Mouse (Mus musculus): ENCODE data around the gene Rabgef1. TPM values are rescaled to one million over a fixed set of nuclear protein-coding genes. Genes with fewer than 3 reads are reported as not detected.

Rabgef1 gene
- polyA plus RNA-seq, 1 experiment from 2014 or later, result 32.8 TPM

DNA sequence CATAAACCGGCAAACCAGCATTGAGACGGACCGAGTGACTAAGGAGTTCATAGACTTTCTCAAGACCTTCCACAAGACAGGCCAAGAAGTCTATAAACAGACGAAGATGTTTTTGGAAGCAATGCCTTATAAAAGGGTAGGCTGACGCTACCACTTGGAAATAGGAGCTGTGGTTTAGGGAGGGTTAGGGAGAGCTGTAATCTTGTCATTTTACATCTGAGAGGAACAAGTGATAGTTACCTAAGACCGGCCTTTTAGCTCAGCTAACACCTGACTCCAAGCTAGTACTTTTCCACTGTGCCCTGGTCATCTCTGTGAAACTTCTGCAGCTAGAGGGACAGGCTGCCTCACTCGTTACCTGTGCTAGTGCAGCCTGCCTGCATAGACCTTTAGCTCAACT is 26.4 kb downstream of the Rabgef1 start:
- no peak overlapping the region for H3K4me2 ChIP-seq
- peaks cover 59% of the 10 kb centered on the region for H3K36me3 ChIP-seq (ENCODE audit: poor library complexity, severe bottlenecking)
- no peak for ATAC-seq
- 92% methylated on average over 7 of the region's 7 CpGs for WGBS
- no peak overlapping the region for H3K27ac ChIP-seq
- H3K4me3 ChIP-seq, result no peak overlapping the region
- no peaks in the 10 kb centered on the region for H3K27me3 ChIP-seq
- no peaks in the 10 kb centered on the region for H3K4me1 ChIP-seq
- H3K9me3 ChIP-seq (replicated peaks), result no peaks in the 10 kb centered on the region
- H3K9ac ChIP-seq, result no peak overlapping the region

DNA sequence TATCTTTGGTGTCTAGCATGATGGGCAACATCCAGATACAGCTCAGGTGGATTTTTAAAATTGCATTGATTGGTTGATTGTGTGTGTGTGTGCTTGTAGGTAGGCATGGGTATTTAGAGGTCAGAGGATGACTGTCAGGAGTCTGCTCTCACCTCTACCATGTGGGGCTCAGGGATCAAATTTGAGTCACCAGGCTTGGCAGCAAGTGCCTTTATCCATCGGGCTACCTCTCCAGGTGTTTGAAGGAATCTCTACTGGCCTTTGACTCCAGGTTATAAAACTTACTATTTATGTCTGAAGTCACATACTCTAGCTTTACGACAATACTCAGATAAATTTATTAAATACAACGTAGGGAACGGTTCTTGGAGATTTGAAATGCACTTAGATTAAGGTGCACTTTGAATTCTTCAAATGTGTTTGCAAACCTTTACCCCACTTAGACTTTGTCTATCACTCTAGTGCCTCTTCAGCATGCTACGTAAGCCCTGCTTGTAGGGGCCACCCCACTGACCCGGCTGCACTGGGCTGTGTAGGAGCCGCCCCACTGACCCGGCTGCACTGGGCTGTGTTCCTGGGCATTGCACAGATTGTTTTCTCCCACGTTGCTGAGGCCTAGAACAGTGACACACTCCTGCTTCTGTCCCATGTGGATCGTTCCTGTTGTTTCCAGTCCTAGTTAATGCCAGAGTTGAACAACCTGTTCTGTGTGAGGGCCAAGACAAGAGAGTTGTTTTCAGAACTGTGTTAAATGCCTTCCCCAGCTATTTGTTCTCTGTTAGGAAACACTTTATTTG is 28.8 kb downstream of the Rabgef1 start:
- H3K4me3 ChIP-seq, result no peak overlapping the region
- no peaks in the 10 kb centered on the region for H3K9me3 ChIP-seq (replicated peaks)
- no peaks in the 10 kb centered on the region for H3K4me1 ChIP-seq
- no peak overlapping the region for H3K4me2 ChIP-seq
- H3K27me3 ChIP-seq, result no peaks in the 10 kb centered on the region
- no peak for ATAC-seq
- peaks cover 35% of the 10 kb centered on the region for H3K36me3 ChIP-seq (ENCODE audit: poor library complexity, severe bottlenecking)
- no peak overlapping the region for H3K9ac ChIP-seq
- H3K27ac ChIP-seq, result no peak overlapping the region
- 89% methylated on average over 10 of the region's 10 CpGs for WGBS

DNA sequence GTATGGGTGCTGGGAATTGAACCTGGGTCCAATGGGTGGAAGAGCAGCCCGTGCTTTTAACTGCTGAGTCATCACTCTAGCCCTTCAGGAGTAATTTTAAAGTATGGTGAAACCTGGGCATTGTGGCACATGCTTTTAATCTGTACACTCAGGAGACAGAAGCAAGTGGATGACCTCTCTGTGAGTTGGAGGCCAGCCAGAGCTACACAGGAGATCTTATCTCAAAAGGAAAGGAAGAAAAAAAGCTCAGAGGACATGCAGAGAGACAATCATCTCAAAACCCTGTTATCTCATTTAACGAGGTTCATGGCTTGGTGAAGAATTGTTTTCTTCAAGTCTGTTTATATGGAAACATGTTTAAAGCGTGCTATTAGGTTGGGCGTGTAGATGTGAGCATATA is 32.4 kb downstream of the Rabgef1 start:
- no peak overlapping the region for H3K4me2 ChIP-seq
- no peak overlapping the region for H3K4me3 ChIP-seq
- H3K9me3 ChIP-seq (replicated peaks), result no peaks in the 10 kb centered on the region
- WGBS, result 86% methylated on average over 4 of the region's 4 CpGs
- H3K36me3 ChIP-seq (ENCODE audit: poor library complexity, severe bottlenecking), result peaks cover 40% of the 10 kb centered on the region
- no peak overlapping the region for H3K27ac ChIP-seq
- no peaks in the 10 kb centered on the region for H3K4me1 ChIP-seq
- ATAC-seq, result no peak
- no peaks in the 10 kb centered on the region for H3K27me3 ChIP-seq
- H3K9ac ChIP-seq, result no peak overlapping the region

DNA sequence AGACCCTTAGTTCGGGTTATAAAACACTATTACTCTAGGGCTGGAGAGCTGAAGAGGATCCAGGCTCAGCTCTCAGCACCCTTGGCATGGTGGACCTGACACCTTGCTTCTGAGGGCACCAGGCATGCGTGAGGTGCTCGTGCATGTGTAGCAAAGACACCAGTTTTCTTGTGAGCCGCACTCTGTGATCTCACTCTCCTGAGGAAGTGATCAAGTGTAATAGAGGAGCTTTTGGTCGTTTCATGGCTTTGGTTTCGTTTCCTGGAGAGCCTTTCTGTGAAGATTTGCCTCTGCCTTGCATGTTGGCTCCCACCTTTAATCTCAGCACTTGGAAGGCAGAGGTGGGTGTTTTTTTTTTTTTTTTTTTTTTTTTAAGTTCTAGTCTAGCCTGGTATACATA is 33.0 kb downstream of the Rabgef1 start:
- no peaks in the 10 kb centered on the region for H3K4me1 ChIP-seq
- H3K27me3 ChIP-seq, result no peaks in the 10 kb centered on the region
- no peak overlapping the region for H3K27ac ChIP-seq
- 87% methylated on average over 6 of the region's 6 CpGs for whole genome bisulfite sequencing
- no peak overlapping the region for H3K4me3 ChIP-seq
- H3K4me2 ChIP-seq, result no peak overlapping the region
- H3K9me3 ChIP-seq (replicated peaks), result no peaks in the 10 kb centered on the region
- peaks cover 42% of the 10 kb centered on the region for H3K36me3 ChIP-seq (ENCODE audit: poor library complexity, severe bottlenecking)
- H3K9ac ChIP-seq, result no peak overlapping the region
- no peak for ATAC-seq

DNA sequence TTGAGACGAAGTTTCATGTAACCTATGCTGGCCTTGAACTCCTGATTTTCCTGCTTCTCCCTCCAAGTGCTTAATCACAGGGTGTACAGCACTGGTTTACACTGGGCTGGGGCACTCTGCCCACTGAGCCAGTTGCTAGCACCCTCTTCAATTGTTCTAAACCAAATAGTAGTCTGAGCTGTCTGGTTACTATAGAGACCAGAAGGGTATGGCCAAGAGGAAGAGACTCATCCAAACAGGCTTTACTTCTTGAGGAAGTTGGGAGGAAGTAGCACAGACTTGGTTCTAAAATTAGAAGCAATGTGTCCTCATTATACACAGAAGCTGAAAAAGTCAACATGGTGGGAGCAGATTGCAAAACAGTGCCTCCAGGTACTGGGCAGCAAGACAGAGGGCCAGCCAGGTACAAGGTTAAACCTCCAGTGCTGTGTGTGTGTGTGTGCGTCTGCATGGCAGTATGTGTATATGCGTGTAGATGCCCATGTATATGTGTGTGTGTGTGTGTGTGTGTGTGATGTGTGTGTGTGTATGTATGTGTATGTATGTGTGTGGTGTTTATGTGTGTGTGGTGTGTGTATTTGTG is 33.9 kb downstream of the Rabgef1 start:
- WGBS, result 94% methylated on average over 3 of the region's 3 CpGs
- no peaks in the 10 kb centered on the region for H3K4me1 ChIP-seq
- no peaks in the 10 kb centered on the region for H3K27me3 ChIP-seq
- H3K4me2 ChIP-seq, result no peak overlapping the region
- H3K9me3 ChIP-seq (replicated peaks), result no peaks in the 10 kb centered on the region
- no peak for ATAC-seq
- H3K4me3 ChIP-seq, result no peak overlapping the region
- H3K36me3 ChIP-seq (ENCODE audit: poor library complexity, severe bottlenecking), result peaks cover 48% of the 10 kb centered on the region
- H3K27ac ChIP-seq, result no peak overlapping the region
- H3K9ac ChIP-seq, result no peak overlapping the region

DNA sequence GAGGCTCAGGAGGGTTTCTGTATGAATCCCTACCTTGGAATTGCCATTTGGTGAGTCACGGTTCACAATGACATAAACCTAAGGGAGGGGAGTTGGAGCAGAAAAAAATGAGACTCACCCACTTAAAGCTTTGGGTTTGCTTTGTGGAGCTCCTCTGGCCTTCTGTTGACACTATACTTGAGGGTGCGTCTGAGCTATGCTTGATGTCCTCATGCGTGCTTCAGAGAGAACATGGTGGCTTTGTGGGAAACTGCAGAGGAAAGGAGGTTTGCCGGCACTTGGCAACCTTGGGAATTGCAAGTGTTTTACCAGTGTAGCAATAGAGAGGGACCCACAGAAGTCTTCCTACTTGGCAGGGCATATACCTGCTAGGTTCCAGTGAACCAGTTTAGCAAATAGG is 35.7 kb downstream of the Rabgef1 start:
- H3K9ac ChIP-seq, result no peak overlapping the region
- no peaks in the 10 kb centered on the region for H3K9me3 ChIP-seq (replicated peaks)
- no peak for ATAC-seq
- H3K27me3 ChIP-seq, result no peaks in the 10 kb centered on the region
- peaks cover 58% of the 10 kb centered on the region for H3K36me3 ChIP-seq (ENCODE audit: poor library complexity, severe bottlenecking)
- H3K4me2 ChIP-seq, result no peak overlapping the region
- H3K4me3 ChIP-seq, result no peak overlapping the region
- no peak overlapping the region for H3K27ac ChIP-seq
- H3K4me1 ChIP-seq, result no peaks in the 10 kb centered on the region
- WGBS, result 90% methylated on average over 4 of the region's 4 CpGs

DNA sequence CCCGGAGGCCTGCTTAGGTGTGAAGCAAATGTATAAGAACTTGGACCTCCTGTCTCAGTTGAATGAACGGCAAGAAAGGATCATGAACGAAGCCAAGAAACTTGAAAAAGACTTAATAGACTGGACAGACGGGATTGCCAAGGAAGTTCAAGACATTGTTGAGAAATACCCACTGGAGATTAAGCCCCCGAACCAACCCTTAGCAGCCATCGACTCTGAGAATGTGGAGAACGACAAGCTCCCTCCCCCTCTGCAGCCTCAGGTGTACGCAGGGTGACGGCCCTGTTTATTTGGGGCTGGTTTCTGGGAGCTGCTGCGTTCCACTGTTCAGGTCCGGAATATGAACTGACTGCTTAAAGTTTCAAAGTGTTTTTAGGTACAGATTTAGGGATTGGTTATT is 41.4 kb downstream of the Rabgef1 start:
- ATAC-seq, result no peak
- no peaks in the 10 kb centered on the region for H3K4me1 ChIP-seq
- H3K9ac ChIP-seq, result no peak overlapping the region
- H3K27ac ChIP-seq, result no peak overlapping the region
- H3K9me3 ChIP-seq (replicated peaks), result no peaks in the 10 kb centered on the region
- no peak overlapping the region for H3K4me3 ChIP-seq
- H3K4me2 ChIP-seq, result no peak overlapping the region
- WGBS, result 92% methylated on average over 11 of the region's 11 CpGs
- no peaks in the 10 kb centered on the region for H3K27me3 ChIP-seq
- peaks cover 65% of the 10 kb centered on the region for H3K36me3 ChIP-seq (ENCODE audit: poor library complexity, severe bottlenecking)

DNA sequence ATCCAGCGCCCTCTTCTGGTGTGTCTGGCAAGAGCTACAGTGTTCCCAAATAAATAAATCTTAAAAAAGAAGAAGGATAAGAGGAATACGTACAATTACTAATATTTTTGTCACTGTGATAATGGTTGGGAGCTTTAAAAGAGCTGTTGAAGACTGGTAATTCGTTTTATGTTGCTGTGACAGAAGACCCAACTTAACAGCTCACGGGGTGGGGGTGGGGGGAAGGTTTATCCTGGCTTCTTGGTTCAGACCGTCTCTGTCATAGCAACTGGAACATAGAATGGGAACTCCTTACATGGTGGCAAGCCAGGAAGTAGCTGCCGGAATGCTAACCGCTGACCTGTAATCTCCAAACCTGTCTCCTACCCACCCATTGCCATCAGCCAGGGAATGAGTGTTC is 45.2 kb downstream of the Rabgef1 start, which contains the start of gene Tmem248:
TSS of gene Tmem248 (plus strand) at position 301 of the 400 bp plus-strand sequence.
- ATAC-seq, result no peak
- H3K4me1 ChIP-seq, result peaks cover 9% of the 10 kb centered on the region
- H3K4me3 ChIP-seq, result no peak within 1 kb of the TSS
- peaks cover 29% of the 10 kb centered on the region for H3K36me3 ChIP-seq (ENCODE audit: poor library complexity, severe bottlenecking)
- no peaks in the 10 kb centered on the region for H3K27me3 ChIP-seq
- WGBS, result 84% methylated on average over 7 of the region's 7 CpGs
- no peaks in the 10 kb centered on the region for H3K9me3 ChIP-seq (replicated peaks)
- H3K4me2 ChIP-seq, result no peak within 1 kb of the TSS
- no peak within 1 kb of the TSS for H3K27ac ChIP-seq
- no peak within 1 kb of the TSS for H3K9ac ChIP-seq

DNA sequence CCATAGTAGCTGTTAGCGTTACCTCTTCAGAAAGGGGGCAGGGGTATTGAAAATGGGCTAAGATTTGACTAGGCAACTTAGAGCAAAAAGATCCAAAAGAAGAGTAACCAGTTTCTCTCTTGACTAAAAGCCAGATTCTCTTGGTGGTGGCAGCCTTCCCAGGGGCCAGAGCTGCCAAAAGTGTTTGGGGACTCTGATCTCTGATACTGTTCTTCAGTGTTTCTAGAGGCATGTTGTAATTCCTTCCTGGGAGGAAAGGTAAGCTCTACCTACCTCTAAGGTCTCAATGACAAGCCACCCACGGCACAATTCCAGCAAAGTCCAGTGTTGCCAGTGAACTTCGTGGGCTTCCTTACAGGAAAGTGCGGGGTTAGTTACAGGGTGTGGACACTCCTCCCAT is 45.8 kb downstream of the Rabgef1 start:
- peaks cover 9% of the 10 kb centered on the region for H3K4me1 ChIP-seq
- no peak overlapping the region for H3K4me3 ChIP-seq
- no peak overlapping the region for H3K27ac ChIP-seq

DNA sequence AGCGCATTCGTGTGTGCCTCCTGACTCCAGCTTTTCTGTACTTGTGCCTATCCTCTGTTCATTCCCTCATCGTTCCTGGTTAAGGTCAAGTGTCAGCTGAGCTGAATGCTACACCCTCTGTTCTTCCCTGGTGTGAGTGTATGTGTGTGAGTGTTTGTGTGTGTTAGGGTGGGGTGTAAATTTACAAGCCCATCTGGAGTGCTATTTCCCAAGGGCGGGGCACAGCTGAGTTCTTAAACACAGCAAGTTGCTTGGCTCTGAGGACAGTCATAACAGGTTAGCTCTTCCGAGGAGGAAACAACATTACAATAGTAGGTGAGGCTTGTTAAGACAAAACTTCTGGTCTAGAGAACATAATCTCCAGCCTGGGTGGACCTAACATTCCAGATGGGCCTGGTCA is 46.7 kb downstream of the Rabgef1 start:
- no peak overlapping the region for H3K27ac ChIP-seq
- H3K36me3 ChIP-seq (ENCODE audit: poor library complexity, severe bottlenecking), result peaks cover 14% of the 10 kb centered on the region
- H3K27me3 ChIP-seq, result no peaks in the 10 kb centered on the region
- WGBS, result 92% methylated on average over 5 of the region's 5 CpGs
- H3K9ac ChIP-seq, result no peak overlapping the region
- H3K4me3 ChIP-seq, result no peak overlapping the region
- no peak for ATAC-seq
- H3K4me1 ChIP-seq, result peaks cover 16% of the 10 kb centered on the region
- H3K4me2 ChIP-seq, result no peak overlapping the region
- no peaks in the 10 kb centered on the region for H3K9me3 ChIP-seq (replicated peaks)

More for the DNA sequence above, 45.8 kb downstream of the Rabgef1 start:
- no peaks in the 10 kb centered on the region for H3K27me3 ChIP-seq
- H3K36me3 ChIP-seq (ENCODE audit: poor library complexity, severe bottlenecking), result peaks cover 23% of the 10 kb centered on the region
- no peaks in the 10 kb centered on the region for H3K9me3 ChIP-seq (replicated peaks)
- ATAC-seq, result no peak
- H3K4me2 ChIP-seq, result no peak overlapping the region
- no peak overlapping the region for H3K9ac ChIP-seq
- WGBS, result 88% methylated on average over 4 of the region's 4 CpGs

DNA sequence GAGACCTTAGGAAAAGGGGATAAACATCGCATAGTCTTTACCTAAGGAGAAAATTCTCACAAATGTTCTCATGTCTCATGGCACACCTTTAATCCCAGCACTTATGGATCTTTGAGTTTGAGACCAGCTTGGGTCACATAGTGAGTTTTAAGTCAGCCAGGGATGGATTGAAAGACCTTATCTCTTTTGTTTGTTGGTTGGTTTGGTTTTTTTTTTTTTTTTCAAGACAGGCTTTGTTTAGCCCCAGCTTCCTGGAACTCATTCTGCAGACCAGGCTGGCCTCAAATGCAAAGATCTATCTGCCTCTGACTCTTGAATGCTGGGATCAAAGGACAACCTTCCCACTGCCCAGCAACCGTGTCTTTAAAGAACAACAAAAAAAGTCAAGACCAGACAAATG is 49.7 kb downstream of the Rabgef1 start:
- Histone ChIP-seq H3K4me2 (peak overlapping the region; percentile 74), H3K27ac (no peak overlapping the region), H3K9ac (peak overlapping the region; percentile 96), H3K4me3 (peak overlapping the region; percentile 99), H3K4me1 (peaks cover 28% of the 10 kb centered on the region), H3K27me3 (no peaks in the 10 kb centered on the region), H3K9me3 (replicated peaks) (no peaks in the 10 kb centered on the region), H3K36me3 (ENCODE audit: poor library complexity, severe bottlenecking) (no peaks in the 10 kb centered on the region; the same call in 1 of the 2 replicates)
- no peak for ATAC-seq
- 54% methylated on average over 2 of the region's 2 CpGs for WGBS

DNA sequence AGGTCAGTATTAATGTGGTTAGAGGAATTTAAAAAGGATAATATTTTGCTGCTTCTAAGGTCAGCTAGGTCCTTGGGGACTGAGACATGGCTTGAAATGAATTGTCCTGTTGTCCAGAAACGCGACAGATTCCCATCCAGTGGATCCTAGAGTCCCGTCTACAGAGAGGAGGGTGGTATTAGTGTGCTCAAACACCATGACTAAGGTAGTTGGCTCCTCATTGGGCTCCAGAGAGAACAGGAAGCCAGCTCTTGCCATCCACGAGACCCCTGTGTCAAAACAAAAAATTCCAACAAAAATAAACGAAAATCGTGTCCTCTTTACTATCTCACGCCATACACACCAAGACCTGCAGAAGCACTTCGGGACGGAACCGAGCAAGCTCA is 50.2 kb downstream of the Rabgef1 start:
- no peaks in the 10 kb centered on the region for H3K9me3 ChIP-seq (replicated peaks)
- ATAC-seq, result peak; percentile 75
- peaks cover 28% of the 10 kb centered on the region for H3K4me1 ChIP-seq
- H3K9ac ChIP-seq, result peak overlapping the region; percentile 96
- peak overlapping the region; percentile 99 for H3K4me3 ChIP-seq
- WGBS, result 2% methylated on average over 10 of the region's 10 CpGs
- no peaks in the 10 kb centered on the region for H3K27me3 ChIP-seq
- peak overlapping the region; percentile 73; the same call in 1 of the 2 replicates for H3K27ac ChIP-seq
- H3K36me3 ChIP-seq (ENCODE audit: poor library complexity, severe bottlenecking), result no peaks in the 10 kb centered on the region; the same call in 1 of the 2 replicates
- peak overlapping the region; percentile 74 for H3K4me2 ChIP-seq
